Mouse (Mus musculus): Measurements from ENCODE around the gene Guca1a. TPM values are rescaled to one million over a fixed set of nuclear protein-coding genes. Genes with fewer than 3 reads are reported as not detected.

The Guca1a gene
- total and polyA plus RNA-seq, 3 experiments, result 2.1 to 5.2 (median 3.2) TPM

DNA sequence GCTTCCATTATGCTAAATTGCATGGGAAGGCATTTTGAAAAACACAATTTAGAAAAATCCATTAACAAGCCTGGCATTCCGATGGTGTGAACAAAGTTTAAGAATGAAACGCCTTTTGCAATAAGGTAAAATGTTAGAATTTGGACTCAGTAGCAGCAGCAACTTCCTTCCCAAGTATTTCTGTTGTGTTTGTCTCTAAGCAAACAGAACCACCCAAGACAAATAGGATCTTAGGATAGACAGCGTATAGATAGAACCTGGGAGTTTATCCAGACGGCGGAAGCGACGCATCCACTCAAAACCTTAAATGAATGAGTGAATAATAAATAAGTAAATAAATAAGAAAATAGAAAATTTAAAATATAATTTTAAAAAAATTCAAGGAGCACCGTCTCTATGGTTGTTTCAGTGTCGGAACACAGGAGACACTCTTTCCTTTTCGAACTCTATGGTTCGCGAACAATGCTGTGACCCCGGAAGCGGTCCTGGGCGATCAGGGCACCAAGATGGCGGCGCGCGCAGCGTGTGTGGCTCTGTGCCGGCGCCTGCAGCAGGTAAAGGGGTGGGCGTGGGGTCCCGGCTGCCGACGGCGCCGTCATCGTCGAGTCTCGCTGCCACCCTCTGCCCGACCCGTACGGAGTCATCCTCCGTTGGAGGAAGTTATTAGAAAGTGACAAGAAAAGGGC lies 31.8 kb downstream of the Guca1a start, which contains the start of gene Mrps10:
Mrps10 (plus strand) TSS at position 487 of the 686 bp plus-strand sequence.
- Histone ChIP-seq H3K4me2 (ENCODE audit: insufficient read depth, low read depth, poor library complexity, severe bottlenecking) (peak within 1 kb of the TSS; percentile 76), H3K9me3 (replicated peaks; ENCODE audit: low read length) (no peaks in the 10 kb centered on the region), H3K4me3 (replicated peaks in 1 of 3; ENCODE audit: low read depth in 2 of 3, low read length in 2 of 3, poor library complexity in 1 of 3) (peak within 1 kb of the TSS; percentile 80 to 96 (median 87)), H3K79me2 (replicated peaks; ENCODE audit: control insufficient read depth, extremely low read depth, insufficient read depth, poor library complexity, severe bottlenecking) (peaks cover 12% of the 10 kb centered on the region), H3K36me3 (replicated peaks in 1 of 2; ENCODE audit: control insufficient read depth in 1 of 2, insufficient read depth in 1 of 2, low read length in 1 of 2) (peaks cover 14 to 25% of the 10 kb centered on the region in 2 experiments), H3K4me1 (ENCODE audit: control insufficient read depth in 1 of 2, insufficient read depth in 2 of 2) (peaks cover 4 to 23% of the 10 kb centered on the region in 2 experiments; a peak in 3 of 4 replicates), H3K9ac (ENCODE audit: insufficient read depth, low read depth) (peak within 1 kb of the TSS; percentile 70), H3K27ac (ENCODE audit: insufficient read depth, low read depth) (peak within 1 kb of the TSS; percentile 15; the same call in 1 of the 2 replicates), H3K27me3 (replicated peaks) (no peaks in the 10 kb centered on the region)
- in situ Hi-C loops (cut with MboI; ENCODE audit: low pct_ligation_motif_present, low pct_unique_long_range_greater_than_20kb, low sequenced_read_pairs) (no loop called here), dilution Hi-C loops (cut with MboI; ENCODE audit: extremely low pct_ligation_motif_present, extremely low pct_unique_long_range_greater_than_20kb, low sequenced_read_pairs) (no loop called here)
- TF ChIP-seq SIN3A (IDR thresholded peaks at IDR 0.05; ENCODE audit: low read length) (peak; percentile 93), SMC3 (IDR thresholded peaks at IDR 0.05; ENCODE audit: low read depth, low read length) (no peak), CHD1 (IDR thresholded peaks at IDR 0.05; ENCODE audit: low read depth, low read length) (no peak), RCOR1 (conservative IDR thresholded peaks at IDR 0.05; ENCODE audit: low read depth, low read length) (no peak), CHD2 (IDR thresholded peaks at IDR 0.05; ENCODE audit: low read length) (peak; percentile 79), HCFC1 (IDR thresholded peaks at IDR 0.05; ENCODE audit: low read depth, low read length) (peak; percentile 96), USF1 (IDR thresholded peaks at IDR 0.05; ENCODE audit: low read depth, low read length) (no peak), EP300 (IDR thresholded peaks at IDR 0.05; ENCODE audit: low read length) (no peak), NRF1 (IDR thresholded peaks at IDR 0.05; ENCODE audit: low read depth, low read length) (peak; percentile 69), MYC (IDR thresholded peaks at IDR 0.05; ENCODE audit: low read depth, low read length) (peak; percentile 76), PAX5 (IDR thresholded peaks at IDR 0.05; ENCODE audit: low read length) (no peak), JUND (conservative IDR thresholded peaks at IDR 0.05; ENCODE audit: low read depth, low read length) (no peak), ZKSCAN1 (IDR thresholded peaks at IDR 0.05; ENCODE audit: borderline replicate concordance, low read depth, low read length) (no peak), GABPA (IDR thresholded peaks at IDR 0.05; ENCODE audit: insufficient replicate concordance, low read depth, low read length) (peak; percentile 67; the same call in 1 of the 2 replicates), TBP (conservative IDR thresholded peaks at IDR 0.05; ENCODE audit: low read depth, low read length) (peak; percentile 83), BHLHE40 (IDR thresholded peaks at IDR 0.05; ENCODE audit: low read depth, low read length) (no peak), ELF1 (IDR thresholded peaks at IDR 0.05; ENCODE audit: low read depth, low read length) (peak; percentile 88), KAT2A (IDR thresholded peaks at IDR 0.05; ENCODE audit: insufficient replicate concordance, low read length) (peak; percentile 88; the same call in 1 of the 2 replicates), ZMIZ1 (IDR thresholded peaks at IDR 0.05; ENCODE audit: low read depth, low read length) (no peak), ZC3H11A (IDR thresholded peaks at IDR 0.05; ENCODE audit: low read depth, low read length) (no peak), MAZ (IDR thresholded peaks at IDR 0.05; ENCODE audit: low read depth, low read length) (0 out of 2 replicates have a peak, but pooled peaks have one; percentile 35), MXI1 (IDR thresholded peaks at IDR 0.05; ENCODE audit: low read depth, low read length) (peak; percentile 94), TCF12 (IDR thresholded peaks at IDR 0.05; ENCODE audit: low read depth, low read length) (peak; percentile 95), JUN (IDR thresholded peaks at IDR 0.05; ENCODE audit: insufficient read depth, low read depth, low read length) (no peak), USF2 (conservative IDR thresholded peaks at IDR 0.05; ENCODE audit: low read depth, low read length) (no peak), CTCF (conservative IDR thresholded peaks at IDR 0.05 in 1 of 2, IDR thresholded peaks at IDR 0.05 in 1 of 2; ENCODE audit: low read depth in 2 of 2, low read length in 2 of 2) (no peak), MEF2A (IDR thresholded peaks at IDR 0.05; ENCODE audit: borderline replicate concordance, low read depth, low read length) (peak; percentile 56; the same call in 1 of the 2 replicates), POLR2A (IDR thresholded peaks at IDR 0.05; ENCODE audit: low read depth, low read length) (peak; percentile 87), ETS1 (conservative IDR thresholded peaks at IDR 0.05; ENCODE audit: low read depth, low read length) (peak; percentile 33; the same call in 1 of the 2 replicates), UBTF (IDR thresholded peaks at IDR 0.05; ENCODE audit: low read depth, low read length) (no peak), ZNF384 (IDR thresholded peaks at IDR 0.05; ENCODE audit: low read depth, low read length) (no peak; the same call in 1 of the 2 replicates), RAD21 (IDR thresholded peaks at IDR 0.05; ENCODE audit: low read depth, low read length) (no peak), NELFE (IDR thresholded peaks at IDR 0.05; ENCODE audit: low read depth, low read length) (peak; percentile 84), MAFK (IDR thresholded peaks at IDR 0.05; ENCODE audit: insufficient replicate concordance, low read length) (no peak), E2F4 (IDR thresholded peaks at IDR 0.05; ENCODE audit: insufficient replicate concordance, low read depth, low read length) (no peak), IRF4 (IDR thresholded peaks at IDR 0.05; ENCODE audit: low read depth, low read length) (peak; percentile 57), POLR2AphosphoS2 (IDR thresholded peaks at IDR 0.05; ENCODE audit: low read depth, low read length) (peak; percentile 51; the same call in 1 of the 2 replicates), MAX (IDR thresholded peaks at IDR 0.05; ENCODE audit: low read length) (peak; percentile 65; the same call in 1 of the 2 replicates)
- peak; percentile 92 for DNase-seq (ENCODE audit: extremely low read depth)
